Mouse (Mus musculus): ENCODE results near the gene Slc22a21.

The Slc22a21 gene

GRCm38 (mm10) chr11:53903781-53904533 lies 76.2 kb downstream of the Slc22a21 start:
- DNase-seq (ENCODE audit: low spot score), result peak; percentile 21

- no peak for DNase-seq (ENCODE audit: low spot score)
Observed at GRCm38 (mm10) chr11:53902741-53903140, 77.4 kb downstream of the Slc22a21 start.

GRCm38 (mm10) chr11:53900991-53901390 lies 79.1 kb downstream of the Slc22a21 start:
- no peak for DNase-seq (ENCODE audit: low spot score)

- no peak for DNase-seq (ENCODE audit: low spot score)
Observed at GRCm38 (mm10) chr11:53899981-53900380, 80.2 kb downstream of the Slc22a21 start.

All from ovary, postnatal 14 days (tissue).